Mouse (Mus musculus): ENCODE results near the gene Grik1.

- TF ChIP-seq CTCF (IDR thresholded peaks at IDR 0.05; ENCODE audit: borderline replicate concordance, extremely low read depth, insufficient read depth, insufficient read length) (no peak), POLR2A (IDR thresholded peaks at IDR 0.05; ENCODE audit: borderline replicate concordance, extremely low read depth, insufficient read depth, insufficient read length, poor library complexity, severe bottlenecking) (no peak)
Observed at GRCm38 (mm10) chr16:87971911-87972310, 318.2 kb downstream of the Grik1 start.

Measured in brain, embryonic 14.5 days (tissue).